Mouse (Mus musculus) liver, adult 2 months (tissue): ENCODE measurements around the gene Gm20696.

Experiments used
- CTCF ChIP-seq: fragments of 200-500 bp; IDR thresholded peaks from 2 replicates; pipeline ENCODE4 v1.5.1; 2011; ENCODE audit warnings: low read depth, low read length, control low read depth
- POLR2A ChIP-seq: fragments of 200-500 bp; IDR thresholded peaks from 2 replicates; pipeline ENCODE4 v1.6.1; 2011; ENCODE audit warnings: low read length, control low read depth; ENCODE audit not compliant: insufficient read depth; ENCODE audit errors: extremely low read depth

DNA sequence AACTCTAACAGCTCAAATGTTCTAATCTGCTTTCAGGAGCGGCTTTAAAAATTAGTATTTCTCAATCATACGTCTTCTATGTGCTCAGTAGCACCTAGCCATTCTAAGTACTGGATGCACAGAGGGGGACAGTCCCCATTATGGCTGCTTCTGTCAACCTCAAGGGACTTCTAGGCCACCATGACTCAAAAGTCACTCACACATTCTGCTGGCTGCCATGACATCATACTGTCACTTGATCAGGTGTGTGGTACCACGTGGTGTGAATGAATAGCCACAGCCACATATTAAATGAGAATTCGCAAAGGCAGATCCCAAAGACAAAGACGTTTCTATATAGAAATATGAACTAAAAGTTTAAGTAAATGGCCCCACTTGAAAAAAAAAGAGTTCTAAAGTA, 391.9 kb downstream of the Gm20696 start:
- TF ChIP-seq CTCF (no peak), POLR2A (no peak)
